Mouse (Mus musculus) kidney, adult 2 months (tissue): Measurements from ENCODE around the gene Kpna2.

Experiments
- CTCF ChIP-seq: fragments of 200-500 bp; conservative IDR thresholded peaks from 2 replicates; pipeline ENCODE4 v1.5.1; 2011; ENCODE audit warnings: low read depth, mild to moderate bottlenecking, control low read depth, low read length, moderate library complexity, mixed read lengths; ENCODE audit not compliant: insufficient read depth, insufficient read length
- POLR2A ChIP-seq: fragments of 200-500 bp; IDR thresholded peaks from one replicate; pipeline ENCODE4 v1.6.1; 2011; ENCODE audit warnings: low read depth, low read length, control low read depth

GRCm38 (mm10) chr11:107046766-107047620, 47.7 kb upstream of the Kpna2 start:
- no peak for TF ChIP-seq POLR2A
- TF ChIP-seq CTCF: no peak
